Mouse (Mus musculus) bone marrow, adult 2 months (tissue): ENCODE results near the gene 4930432K21Rik.

Source experiments
- CTCF ChIP-seq: fragments of 200-500 bp; IDR thresholded peaks from 2 replicates; pipeline ENCODE4 v1.5.1; 2011; ENCODE audit warnings: low read length, control low read depth; ENCODE audit not compliant: control insufficient read depth, insufficient read depth
- POLR2A ChIP-seq: fragments of 200-500 bp; IDR thresholded peaks from 2 replicates; pipeline ENCODE4 v1.6.1; 2011; ENCODE audit warnings: low read depth, mild to moderate bottlenecking, control low read depth, low read length, borderline replicate concordance; ENCODE audit not compliant: control insufficient read depth

DNA sequence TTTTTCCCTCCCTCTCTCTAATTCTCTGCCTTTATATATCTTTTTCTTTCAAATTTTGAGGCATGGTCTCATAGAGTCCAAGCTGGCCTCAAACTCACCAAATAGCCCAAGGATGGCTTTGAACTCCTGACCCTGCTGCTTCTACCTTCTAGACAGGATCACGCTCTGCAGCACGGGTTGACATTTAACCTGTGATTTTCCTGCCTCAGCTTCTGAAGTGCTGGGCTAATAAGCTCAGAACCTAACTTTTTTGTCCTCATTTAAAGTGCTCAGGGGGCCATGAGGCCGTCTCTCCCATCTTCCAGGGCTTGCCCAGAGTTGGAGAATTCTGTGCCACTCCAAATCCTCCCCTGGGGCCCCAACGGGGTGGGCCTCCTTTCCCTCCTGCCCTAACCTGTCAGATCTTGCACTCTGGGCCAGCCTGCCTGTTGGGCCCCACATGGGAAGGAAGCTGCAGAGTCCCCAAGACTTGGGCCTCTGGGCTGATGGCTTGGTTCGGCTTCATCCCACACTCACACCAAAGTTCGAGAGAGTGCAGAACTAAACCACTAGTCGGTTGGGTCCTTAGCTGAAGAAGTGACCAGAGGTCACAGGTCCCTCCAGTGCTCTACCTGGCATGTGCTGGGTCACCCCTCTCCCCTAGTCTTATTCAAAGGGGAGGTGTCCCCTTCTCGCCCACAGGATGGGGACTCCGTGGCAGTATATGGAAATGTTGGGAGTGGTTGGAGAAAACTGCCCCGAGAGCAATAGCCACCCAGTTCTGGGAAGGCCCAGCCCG is 51.7 kb downstream of the 4930432K21Rik start:
- no peak for TF ChIP-seq CTCF
- no peak for TF ChIP-seq POLR2A
